Mouse (Mus musculus): Measurements from ENCODE around the gene Cyp2j6.
"Not testable (repeated sequence)": the region's sequence is repeated elsewhere in the genome, so short reads cannot be mapped to it uniquely, and the experiment has no call there.

Cyp2j6 gene

DNA sequence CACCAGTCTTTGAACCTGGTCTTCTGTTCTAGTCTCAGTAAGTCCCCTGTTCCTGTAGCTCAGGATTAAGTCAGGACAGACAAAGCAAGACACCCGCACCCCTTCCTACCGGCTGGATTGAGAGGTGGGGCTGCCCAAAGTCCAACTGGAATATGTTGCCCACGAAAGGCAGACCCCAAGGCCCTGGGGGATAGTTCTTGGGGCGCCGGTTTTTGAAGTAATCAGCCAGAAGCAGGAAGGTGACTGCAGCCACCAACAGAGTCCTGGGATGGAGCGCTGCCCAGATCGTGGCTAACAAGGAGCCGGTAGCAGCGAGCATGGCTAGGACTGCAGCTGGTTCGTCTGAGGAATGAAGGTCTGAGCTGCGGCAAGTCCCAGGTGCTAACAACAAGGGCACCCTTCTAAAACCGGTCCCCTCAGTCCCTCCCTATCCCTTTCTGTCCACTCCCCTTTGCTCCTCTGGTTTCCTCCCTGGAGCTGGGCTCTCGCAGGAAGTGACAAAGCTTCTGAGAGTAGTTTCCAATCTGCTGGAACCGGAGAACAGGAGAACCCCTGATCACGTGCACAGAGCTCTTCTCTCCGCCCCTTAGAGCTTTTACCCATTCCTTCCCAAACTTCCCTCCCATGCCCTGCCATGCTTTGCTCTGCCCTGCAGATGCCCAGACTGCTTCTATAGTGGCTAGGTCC lies at the start of gene Cyp2j6:
Gene Cyp2j6, minus strand, starts transcription at position 529 of the 687 bp plus-strand sequence.
- DNase-seq (ENCODE audit: low spot score), result no peak

DNA sequence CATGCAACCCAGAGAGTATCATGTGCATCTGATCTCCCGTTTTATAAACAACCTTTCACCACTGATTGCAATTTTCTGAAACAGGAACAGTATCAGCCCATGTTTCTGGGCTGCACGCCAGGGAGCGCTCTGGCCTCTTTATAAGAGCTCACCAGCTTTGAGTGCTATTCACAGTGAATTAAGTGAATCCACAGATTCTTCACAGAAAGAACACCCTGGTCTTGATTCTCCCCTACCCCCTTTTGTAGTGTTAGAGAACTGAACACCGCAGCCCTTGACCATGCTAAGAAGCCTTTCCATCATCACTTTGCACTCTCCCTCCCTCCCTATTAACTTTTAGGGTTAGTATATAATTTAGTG lies 38.3 kb upstream of the Cyp2j6 start:
- no peak for DNase-seq (ENCODE audit: low spot score)

DNA sequence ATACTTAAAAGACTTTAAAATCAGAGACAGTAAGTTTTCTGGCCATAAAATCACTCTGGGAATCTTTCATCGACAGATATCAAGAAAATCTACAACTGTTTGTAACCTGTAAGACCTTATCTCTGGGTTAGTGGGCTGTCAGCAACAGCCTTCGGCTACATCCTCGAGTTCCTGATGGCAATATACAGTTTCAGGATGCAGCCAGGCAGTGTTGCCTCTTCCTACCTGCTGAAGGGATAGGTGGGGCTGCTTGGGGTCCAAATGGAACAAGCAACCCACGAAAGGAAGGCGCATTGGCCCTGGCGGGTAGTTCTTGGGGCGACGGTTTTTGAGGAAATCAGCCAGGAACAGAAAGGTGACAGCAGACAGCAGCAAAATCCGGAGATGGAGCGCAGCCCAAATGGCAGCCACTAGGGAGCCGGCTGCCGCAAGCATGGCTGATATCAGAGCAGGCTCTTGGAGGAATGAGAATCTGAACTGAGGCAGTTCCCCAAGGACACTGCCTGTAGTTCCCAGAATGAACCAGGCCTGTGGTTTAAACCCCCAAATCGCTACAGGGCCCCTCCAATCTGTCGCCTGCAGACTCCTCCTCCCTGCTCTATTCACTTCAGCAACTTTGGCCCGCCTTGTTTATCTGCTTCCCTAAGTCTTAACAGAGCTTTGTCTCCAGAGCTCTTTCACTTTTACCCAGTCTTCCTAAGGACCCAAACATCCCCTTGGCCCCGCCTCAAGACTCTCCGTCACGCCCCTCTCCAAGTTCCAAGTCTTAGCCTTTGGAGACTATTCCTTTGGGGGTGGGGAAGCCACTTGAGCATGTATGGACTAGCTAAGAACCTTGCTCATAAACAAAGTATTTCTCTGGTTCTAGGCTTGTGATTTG lies 37.7 kb upstream of the Cyp2j6 start, which contains the start of gene Cyp2j9:
Gene Cyp2j9, minus strand, starts transcription at position 668 of the 880 bp plus-strand sequence.
- DNase-seq (ENCODE audit: low spot score), result no peak

DNA sequence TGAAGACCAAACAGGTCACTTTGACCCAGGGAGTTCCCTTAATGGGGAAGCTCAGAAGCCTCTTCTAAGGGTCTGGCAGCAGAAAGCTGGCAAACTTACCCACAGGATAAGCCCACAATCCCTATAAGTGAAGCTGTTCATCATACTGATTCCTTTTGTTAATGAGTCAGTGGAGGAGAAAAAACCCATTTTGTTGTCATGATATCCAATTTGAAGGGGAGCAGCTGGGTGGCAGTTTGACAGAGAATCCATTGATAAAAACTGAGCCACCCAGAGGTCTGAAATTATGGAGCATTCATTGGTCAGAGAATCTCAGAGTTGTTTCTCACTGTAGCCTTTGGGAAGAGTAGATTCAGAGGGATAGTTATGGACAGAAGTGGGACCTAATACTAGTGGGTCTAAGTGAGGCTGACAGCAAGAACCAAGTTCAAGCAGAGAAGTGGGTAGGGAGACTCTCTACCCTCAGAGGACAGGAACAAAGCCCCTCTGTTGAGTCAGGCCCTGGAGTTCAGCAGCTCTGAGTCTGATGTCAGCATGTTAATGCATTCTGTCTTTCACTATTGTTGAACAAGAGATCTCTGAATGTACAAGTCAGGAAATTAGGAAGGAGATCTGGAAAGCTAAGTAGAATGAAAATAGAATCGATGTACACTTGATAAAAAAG lies 28.1 kb upstream of the Cyp2j6 start:
- DNase-seq (ENCODE audit: low spot score), result no peak

DNA sequence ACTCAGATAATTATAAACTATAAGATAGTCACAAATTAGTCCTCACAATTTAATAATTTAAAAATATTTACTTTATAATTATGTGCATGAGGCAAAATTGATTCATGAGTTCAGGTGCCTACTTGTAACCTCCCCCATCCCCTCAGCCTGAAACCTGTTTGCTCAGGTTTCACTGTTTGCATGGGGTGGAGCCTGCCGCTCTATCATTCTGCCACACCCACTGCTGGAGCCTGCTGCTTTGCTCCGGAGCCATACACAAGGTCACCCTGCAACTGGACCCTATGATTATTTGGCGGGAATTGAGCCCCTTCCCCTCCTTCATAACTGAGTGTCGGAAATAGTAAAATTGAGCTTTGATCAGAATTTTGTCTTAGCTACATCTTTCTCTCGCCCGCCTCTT lies 26.9 kb upstream of the Cyp2j6 start:
- DNase-seq (ENCODE audit: low spot score), result not testable (repeated sequence)

DNA sequence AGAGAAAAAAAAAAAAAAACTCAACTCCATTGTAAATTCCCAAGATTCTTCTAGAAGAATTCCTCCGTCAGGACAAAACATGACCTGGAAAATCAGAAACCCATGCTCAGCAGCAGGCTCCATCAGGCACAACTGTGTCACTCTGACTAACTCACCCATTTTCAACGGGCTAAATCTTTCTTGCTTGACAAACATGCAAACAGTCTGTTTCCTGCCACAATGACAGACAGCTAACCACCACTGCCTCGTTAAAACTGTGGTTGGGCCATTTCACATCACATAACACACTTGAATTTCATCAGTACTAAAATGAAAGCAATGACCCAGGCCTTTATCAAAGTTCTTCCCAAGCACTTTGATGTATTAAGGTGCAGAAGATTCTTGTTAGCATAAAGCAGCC lies 16.0 kb upstream of the Cyp2j6 start:
- no peak for DNase-seq (ENCODE audit: low spot score)

DNA sequence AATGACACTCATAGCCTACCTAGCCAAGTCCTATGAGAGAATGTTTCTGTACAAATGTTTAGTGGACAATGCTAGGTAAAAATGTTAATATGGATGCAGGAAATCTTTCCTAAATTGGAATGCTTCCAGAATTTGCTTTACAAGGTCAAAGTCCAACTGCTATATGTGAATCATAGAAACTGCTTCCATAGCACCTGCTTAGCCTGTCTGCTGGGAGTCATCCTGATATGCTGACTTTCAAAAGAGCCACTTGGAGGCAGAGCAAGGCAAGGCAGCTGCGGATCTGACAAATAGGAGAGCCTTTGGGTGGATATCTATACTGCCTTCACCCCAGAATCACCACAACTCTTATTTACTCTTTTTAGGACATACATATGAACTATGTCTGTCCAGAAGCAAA lies 14.5 kb upstream of the Cyp2j6 start:
- no peak for DNase-seq (ENCODE audit: low spot score)

DNA sequence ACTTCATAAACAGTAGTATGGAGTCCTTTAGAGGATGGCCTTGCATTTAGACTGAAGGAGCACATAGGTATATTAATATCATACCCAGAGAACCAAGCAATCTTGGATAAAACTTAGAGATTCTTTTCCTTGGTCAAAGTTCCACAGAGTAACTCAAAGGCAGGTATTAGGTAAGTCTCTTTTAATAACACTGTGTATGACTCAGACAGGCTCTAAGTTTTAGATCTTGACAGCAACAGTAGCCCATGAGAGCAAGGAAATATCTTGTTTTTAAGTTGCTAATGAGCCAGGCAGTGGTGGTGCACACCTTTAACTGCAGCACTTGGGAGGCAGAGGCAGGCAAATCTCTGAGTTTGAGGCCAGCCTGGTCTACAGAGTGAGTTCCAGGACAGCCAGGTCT lies 12.3 kb upstream of the Cyp2j6 start:
- DNase-seq (ENCODE audit: low spot score), result no peak

DNA sequence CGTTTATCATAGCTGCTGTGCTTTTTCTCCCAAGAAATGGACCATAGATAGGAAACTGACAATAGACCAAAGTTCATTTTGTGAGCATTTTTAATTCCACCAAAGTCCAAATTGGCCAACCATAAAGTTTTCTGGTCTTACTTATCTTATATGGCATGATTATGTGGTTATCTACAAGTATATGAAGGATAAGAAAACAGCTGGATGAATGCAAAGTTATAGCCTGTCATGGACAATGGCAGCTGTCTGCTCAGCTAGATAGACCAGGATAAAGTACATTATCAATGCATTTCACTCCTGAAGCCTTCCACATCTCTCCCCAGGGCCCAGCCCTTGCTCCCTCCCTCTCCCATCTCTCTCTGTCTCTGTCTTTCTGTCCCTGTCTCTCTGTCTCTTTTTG lies 7.0 kb upstream of the Cyp2j6 start:
- no peak for DNase-seq (ENCODE audit: low spot score)

DNA sequence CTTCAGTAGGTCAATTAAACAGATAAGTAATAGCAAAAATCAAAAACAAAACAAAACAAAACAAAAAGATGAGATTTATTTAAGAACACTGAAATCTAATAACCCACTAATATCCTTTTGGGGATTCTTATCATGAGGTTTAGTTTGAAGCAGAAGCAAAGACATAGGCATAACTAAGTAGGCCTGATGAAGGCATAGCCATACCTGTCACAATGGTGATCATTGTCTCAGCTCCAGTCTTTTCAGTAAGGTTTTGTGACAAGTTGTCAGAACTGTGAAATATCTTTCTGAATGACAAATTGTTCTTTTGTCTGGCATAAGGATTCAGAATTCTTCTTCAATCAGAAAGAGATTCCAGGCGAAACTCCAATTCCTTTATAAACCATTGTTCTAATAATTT lies 6.3 kb upstream of the Cyp2j6 start:
- no peak for DNase-seq (ENCODE audit: low spot score)

DNA sequence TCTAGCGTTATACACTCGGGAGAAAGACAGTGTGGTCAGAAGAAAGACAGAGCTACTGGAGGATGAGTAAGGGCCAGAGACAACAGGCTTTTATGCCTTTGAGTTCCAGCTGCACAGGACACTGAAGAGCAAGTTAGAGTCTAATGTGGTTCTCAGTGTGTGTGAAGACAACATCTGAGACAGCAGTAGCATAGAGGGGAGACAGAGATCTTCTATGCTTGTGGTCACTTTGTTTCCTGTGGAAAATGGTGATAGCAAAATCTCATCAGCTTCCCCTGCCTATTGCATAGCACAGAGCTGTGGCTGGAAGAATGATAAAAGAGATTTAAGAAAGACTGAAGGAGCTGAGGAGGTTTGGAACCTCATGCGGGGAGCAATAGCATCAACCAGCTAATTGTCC lies 1.8 kb downstream of the Cyp2j6 start:
- DNase-seq (ENCODE audit: low spot score), result no peak

DNA sequence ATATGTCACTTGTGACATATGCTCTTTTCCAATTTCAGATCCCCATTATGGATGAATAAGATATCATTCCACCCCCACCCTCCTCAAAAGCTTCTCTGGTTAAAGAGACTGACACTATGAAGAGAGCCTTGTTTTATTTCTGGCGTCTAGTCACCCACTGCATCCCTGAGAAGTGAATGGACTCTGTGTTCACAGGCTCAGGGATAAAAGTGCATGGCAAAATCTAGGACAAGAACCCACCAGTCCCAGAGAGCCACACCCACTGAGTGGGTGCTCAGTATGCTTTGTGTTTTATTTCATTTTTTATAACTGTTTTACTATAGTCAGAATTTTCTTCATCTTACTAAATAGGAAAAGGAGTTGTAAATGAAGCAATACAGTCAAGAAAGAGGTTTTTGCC lies 7.5 kb downstream of the Cyp2j6 start:
- no peak for DNase-seq (ENCODE audit: low spot score)

DNA sequence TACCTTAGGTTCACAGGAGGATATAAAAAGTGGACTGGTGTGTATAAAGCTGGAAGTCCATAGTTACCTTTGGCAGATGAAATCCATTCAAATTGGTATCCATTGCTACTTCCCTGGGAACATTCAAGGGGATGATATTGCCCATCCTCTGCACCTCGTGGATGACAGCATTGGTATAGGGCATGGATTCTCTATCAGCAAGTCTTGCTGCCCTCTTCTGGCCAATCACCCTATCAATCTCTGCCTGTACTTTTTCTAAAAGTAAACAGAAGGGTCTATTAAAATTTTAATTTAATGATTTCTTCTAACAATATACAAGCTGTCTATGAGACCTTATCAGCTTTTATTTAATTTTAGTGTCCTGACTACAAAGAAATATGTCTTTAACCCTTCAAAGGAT lies 27.7 kb downstream of the Cyp2j6 start:
- DNase-seq (ENCODE audit: low spot score), result no peak

DNA sequence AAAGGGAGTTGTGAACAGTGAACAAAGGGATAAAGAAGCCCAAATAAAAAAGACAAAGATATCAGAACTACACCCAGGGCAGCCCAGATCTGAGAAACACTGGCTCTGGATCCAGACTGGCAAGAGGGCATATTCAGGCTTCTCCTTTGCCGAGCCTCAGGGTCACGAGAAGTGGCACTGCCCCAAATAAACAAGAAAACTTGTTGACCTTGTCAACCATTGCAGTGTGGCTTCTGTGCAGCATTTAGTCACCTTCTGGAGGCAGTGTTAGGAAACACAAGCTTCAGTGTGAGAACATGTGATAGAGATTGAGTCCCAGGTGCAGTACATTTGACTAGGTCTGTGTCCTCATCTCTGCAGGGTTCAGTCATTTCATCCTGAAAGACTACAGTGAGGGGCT lies 31.2 kb downstream of the Cyp2j6 start:
- DNase-seq (ENCODE audit: low spot score), result no peak

DNA sequence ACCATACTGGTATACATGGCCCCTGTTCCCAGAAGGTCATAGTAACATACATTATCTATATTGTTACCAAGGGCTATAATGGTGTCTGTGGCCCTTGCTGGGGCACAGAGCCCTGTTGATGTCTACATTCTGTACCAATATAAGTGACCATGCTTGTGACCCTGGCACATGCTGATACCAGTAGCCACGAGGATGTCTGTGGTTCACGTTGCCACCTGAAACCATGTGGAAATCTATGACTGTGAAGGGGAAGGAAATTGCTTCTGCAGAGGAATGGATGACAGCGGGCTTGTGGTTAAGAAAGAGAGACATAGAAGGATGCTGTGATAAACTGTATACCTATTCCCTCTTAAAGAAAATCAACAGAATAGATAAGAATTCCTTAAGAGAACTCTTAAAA lies 43.4 kb downstream of the Cyp2j6 start:
- no peak for DNase-seq (ENCODE audit: low spot score)

DNA sequence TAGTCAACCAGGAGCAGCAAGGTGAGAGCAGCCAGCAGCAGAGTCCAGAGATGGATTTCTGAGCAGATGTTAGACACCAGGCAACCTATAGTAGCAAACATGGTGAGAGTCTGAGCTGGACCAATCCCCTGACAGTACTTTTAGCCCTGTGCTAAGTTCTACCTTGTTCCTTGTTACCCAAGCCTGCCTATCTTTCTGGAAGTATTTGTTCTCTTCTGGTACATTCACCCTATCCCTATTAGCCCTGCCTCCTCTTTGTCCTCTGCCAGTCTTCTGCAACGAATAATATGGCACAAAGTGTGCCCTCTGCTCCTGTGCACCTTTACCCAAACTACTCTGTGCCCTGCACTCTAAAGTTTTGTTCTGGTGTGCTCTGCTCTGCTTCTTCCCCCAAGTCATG lies 46.2 kb downstream of the Cyp2j6 start, which contains the start of gene Cyp2j8:
Gene Cyp2j8, minus strand, starts transcription at position 101 of the 400 bp plus-strand sequence.
- no peak for DNase-seq (ENCODE audit: low spot score)
